Mouse (Mus musculus): ENCODE data around the gene Msmb. TPM values are rescaled to one million over a fixed set of nuclear protein-coding genes. Genes with fewer than 3 reads are reported as not detected.

Gene Msmb
- 0.55 TPM in 1 of 2 replicates, not detected in the other for polyA plus RNA-seq (2014; fragmentation: Nextera tagmentation; extraction: Ambion mirVana)

GRCm38 (mm10) chr14:32141723-32142122 lies at the start of gene Msmb:
TSS of gene Msmb (plus strand) at chr14:32142023.
- no peak within 1 kb of the TSS for H3K4me3 ChIP-seq (ENCODE audit: control insufficient read depth in 1 of 2, insufficient read depth in 1 of 2, low read depth in 1 of 2, low read length in 2 of 2)
- no peaks in the 10 kb centered on the region for H3K4me1 ChIP-seq (ENCODE audit: control insufficient read depth in 2 of 2, insufficient read depth in 2 of 2, low read length in 2 of 2)
- H3K9me3 ChIP-seq (ENCODE audit: control insufficient read depth, low read length) = no peaks in the 10 kb centered on the region
- H3K27ac ChIP-seq (replicated peaks in 1 of 2; ENCODE audit: control insufficient read depth in 1 of 2, insufficient read depth in 1 of 2, low read depth in 2 of 2, low read length in 2 of 2) = no peak within 1 kb of the TSS
- no peak for ATAC-seq (ENCODE audit: insufficient number of reproducible peaks, insufficient read depth, low FRiP score, low read depth)
- 87% methylated on average over 5 of the region's 5 CpGs for WGBS
- H3K9ac ChIP-seq (ENCODE audit: low read length) = no peak within 1 kb of the TSS
- no peaks in the 10 kb centered on the region for H3K27me3 ChIP-seq (ENCODE audit: control insufficient read depth, insufficient read depth, low read length)
- no peaks in the 10 kb centered on the region for H3K36me3 ChIP-seq (ENCODE audit: control insufficient read depth, insufficient read depth, low read length)
- H3K4me2 ChIP-seq (ENCODE audit: low read length) = no peak within 1 kb of the TSS

GRCm38 (mm10) chr14:32093018-32093417 lies 48.8 kb upstream of the Msmb start:
- peak overlapping the region; percentile 3; the same call in 1 of the 2 replicates for H3K9ac ChIP-seq (ENCODE audit: low read length)
- ATAC-seq (ENCODE audit: insufficient number of reproducible peaks, insufficient read depth, low FRiP score, low read depth) = no peak
- no peaks in the 10 kb centered on the region for H3K27me3 ChIP-seq (ENCODE audit: control insufficient read depth, insufficient read depth, low read length)
- WGBS = 63% methylated on average over 1 of the region's 1 CpGs
- H3K36me3 ChIP-seq (ENCODE audit: control insufficient read depth, insufficient read depth, low read length) = peaks cover 68% of the 10 kb centered on the region
- no peaks in the 10 kb centered on the region for H3K9me3 ChIP-seq (ENCODE audit: control insufficient read depth, low read length)
- H3K4me3 ChIP-seq (ENCODE audit: control insufficient read depth in 1 of 2, insufficient read depth in 1 of 2, low read depth in 1 of 2, low read length in 2 of 2) = no peak overlapping the region
- H3K27ac ChIP-seq (replicated peaks in 1 of 2; ENCODE audit: control insufficient read depth in 1 of 2, insufficient read depth in 1 of 2, low read depth in 2 of 2, low read length in 2 of 2) = peak overlapping the region; percentile 41 to 74
- H3K4me2 ChIP-seq (ENCODE audit: low read length) = peak overlapping the region; percentile 19
- peaks cover 6 to 21% of the 10 kb centered on the region in 2 experiments for H3K4me1 ChIP-seq (ENCODE audit: control insufficient read depth in 2 of 2, insufficient read depth in 2 of 2, low read length in 2 of 2)

- Histone ChIP-seq H3K4me2 (ENCODE audit: low read length) (peak overlapping the region; percentile 19), H3K27ac (replicated peaks in 1 of 2; ENCODE audit: control insufficient read depth in 1 of 2, insufficient read depth in 1 of 2, low read depth in 2 of 2, low read length in 2 of 2) (peak overlapping the region; percentile 41 to 74), H3K9me3 (ENCODE audit: control insufficient read depth, low read length) (no peaks in the 10 kb centered on the region), H3K4me1 (ENCODE audit: control insufficient read depth in 2 of 2, insufficient read depth in 2 of 2, low read length in 2 of 2) (peaks cover 6 to 21% of the 10 kb centered on the region in 2 experiments), H3K27me3 (ENCODE audit: control insufficient read depth, insufficient read depth, low read length) (no peaks in the 10 kb centered on the region), H3K9ac (ENCODE audit: low read length) (peak overlapping the region; percentile 14; the same call in 1 of the 2 replicates), H3K36me3 (ENCODE audit: control insufficient read depth, insufficient read depth, low read length) (peaks cover 74% of the 10 kb centered on the region), H3K4me3 (ENCODE audit: control insufficient read depth in 1 of 2, insufficient read depth in 1 of 2, low read depth in 1 of 2, low read length in 2 of 2) (no peak overlapping the region)
- 17% methylated on average over 11 of the region's 11 CpGs for WGBS
- ATAC-seq (ENCODE audit: insufficient number of reproducible peaks, insufficient read depth, low FRiP score, low read depth) = peak; percentile 86
These were observed 48.2 kb upstream of the Msmb start for GRCm38 (mm10) chr14:32093500-32094117.

GRCm38 (mm10) chr14:32095646-32096045 lies 46.2 kb upstream of the Msmb start:
- no peaks in the 10 kb centered on the region for H3K27me3 ChIP-seq (ENCODE audit: control insufficient read depth, insufficient read depth, low read length)
- no peak for ATAC-seq (ENCODE audit: insufficient number of reproducible peaks, insufficient read depth, low FRiP score, low read depth)
- WGBS = 89% methylated on average over 5 of the region's 5 CpGs
- H3K36me3 ChIP-seq (ENCODE audit: control insufficient read depth, insufficient read depth, low read length) = peaks cover 86% of the 10 kb centered on the region
- H3K9me3 ChIP-seq (ENCODE audit: control insufficient read depth, low read length) = no peaks in the 10 kb centered on the region
- H3K27ac ChIP-seq (replicated peaks in 1 of 2; ENCODE audit: control insufficient read depth in 1 of 2, insufficient read depth in 1 of 2, low read depth in 2 of 2, low read length in 2 of 2) = no peak overlapping the region
- no peak overlapping the region for H3K9ac ChIP-seq (ENCODE audit: low read length)
- H3K4me1 ChIP-seq (ENCODE audit: control insufficient read depth in 2 of 2, insufficient read depth in 2 of 2, low read length in 2 of 2) = peaks cover 4 to 21% of the 10 kb centered on the region in 2 experiments
- H3K4me3 ChIP-seq (ENCODE audit: control insufficient read depth in 1 of 2, insufficient read depth in 1 of 2, low read depth in 1 of 2, low read length in 2 of 2) = no peak overlapping the region
- H3K4me2 ChIP-seq (ENCODE audit: low read length) = no peak overlapping the region

GRCm38 (mm10) chr14:32096740-32097139 lies 45.1 kb upstream of the Msmb start:
- H3K9me3 ChIP-seq (ENCODE audit: control insufficient read depth, low read length) = no peaks in the 10 kb centered on the region
- ATAC-seq (ENCODE audit: insufficient number of reproducible peaks, insufficient read depth, low FRiP score, low read depth) = no peak
- no peak overlapping the region for H3K9ac ChIP-seq (ENCODE audit: low read length)
- no peak overlapping the region for H3K4me3 ChIP-seq (ENCODE audit: control insufficient read depth in 1 of 2, insufficient read depth in 1 of 2, low read depth in 1 of 2, low read length in 2 of 2)
- no peak overlapping the region for H3K4me2 ChIP-seq (ENCODE audit: low read length)
- H3K4me1 ChIP-seq (ENCODE audit: control insufficient read depth in 2 of 2, insufficient read depth in 2 of 2, low read length in 2 of 2) = peaks cover 4 to 21% of the 10 kb centered on the region in 2 experiments
- peaks cover 91% of the 10 kb centered on the region for H3K36me3 ChIP-seq (ENCODE audit: control insufficient read depth, insufficient read depth, low read length)
- H3K27me3 ChIP-seq (ENCODE audit: control insufficient read depth, insufficient read depth, low read length) = no peaks in the 10 kb centered on the region
- H3K27ac ChIP-seq (replicated peaks in 1 of 2; ENCODE audit: control insufficient read depth in 1 of 2, insufficient read depth in 1 of 2, low read depth in 2 of 2, low read length in 2 of 2) = no peak overlapping the region
- 88% methylated on average over 5 of the region's 5 CpGs for WGBS

- peaks cover 4 to 16% of the 10 kb centered on the region in 2 experiments for H3K4me1 ChIP-seq (ENCODE audit: control insufficient read depth in 2 of 2, insufficient read depth in 2 of 2, low read length in 2 of 2)
- WGBS = 94% methylated on average over 7 of the region's 7 CpGs
- H3K9ac ChIP-seq (ENCODE audit: low read length) = no peak overlapping the region
- no peaks in the 10 kb centered on the region for H3K27me3 ChIP-seq (ENCODE audit: control insufficient read depth, insufficient read depth, low read length)
- H3K4me2 ChIP-seq (ENCODE audit: low read length) = no peak overlapping the region
- no peak overlapping the region for H3K4me3 ChIP-seq (ENCODE audit: control insufficient read depth in 1 of 2, insufficient read depth in 1 of 2, low read depth in 1 of 2, low read length in 2 of 2)
- ATAC-seq (ENCODE audit: insufficient number of reproducible peaks, insufficient read depth, low FRiP score, low read depth) = no peak
- H3K9me3 ChIP-seq (ENCODE audit: control insufficient read depth, low read length) = no peaks in the 10 kb centered on the region
- H3K36me3 ChIP-seq (ENCODE audit: control insufficient read depth, insufficient read depth, low read length) = peaks cover 91% of the 10 kb centered on the region
- no peak overlapping the region for H3K27ac ChIP-seq (replicated peaks in 1 of 2; ENCODE audit: control insufficient read depth in 1 of 2, insufficient read depth in 1 of 2, low read depth in 2 of 2, low read length in 2 of 2)
These were observed 44.1 kb upstream of the Msmb start for GRCm38 (mm10) chr14:32097691-32098090.

GRCm38 (mm10) chr14:32098951-32099350 lies 42.9 kb upstream of the Msmb start:
- Histone ChIP-seq H3K36me3 (ENCODE audit: control insufficient read depth, insufficient read depth, low read length) (peaks cover 96% of the 10 kb centered on the region), H3K4me2 (ENCODE audit: low read length) (no peak overlapping the region), H3K9ac (ENCODE audit: low read length) (no peak overlapping the region), H3K27me3 (ENCODE audit: control insufficient read depth, insufficient read depth, low read length) (no peaks in the 10 kb centered on the region), H3K27ac (replicated peaks in 1 of 2; ENCODE audit: control insufficient read depth in 1 of 2, insufficient read depth in 1 of 2, low read depth in 2 of 2, low read length in 2 of 2) (no peak overlapping the region), H3K4me3 (ENCODE audit: control insufficient read depth in 1 of 2, insufficient read depth in 1 of 2, low read depth in 1 of 2, low read length in 2 of 2) (no peak overlapping the region), H3K9me3 (ENCODE audit: control insufficient read depth, low read length) (no peaks in the 10 kb centered on the region), H3K4me1 (ENCODE audit: control insufficient read depth in 2 of 2, insufficient read depth in 2 of 2, low read length in 2 of 2) (peaks cover 0 to 5% of the 10 kb centered on the region in 2 experiments; a peak in 3 of 4 replicates)
- ATAC-seq (ENCODE audit: insufficient number of reproducible peaks, insufficient read depth, low FRiP score, low read depth) = no peak
- 93% methylated on average over 3 of the region's 3 CpGs for WGBS

GRCm38 (mm10) chr14:32103556-32103955 lies 38.3 kb upstream of the Msmb start:
- Histone ChIP-seq H3K9ac (ENCODE audit: low read length) (no peak overlapping the region), H3K36me3 (ENCODE audit: control insufficient read depth, insufficient read depth, low read length) (peaks cover 55% of the 10 kb centered on the region)

More at GRCm38 (mm10) chr14:32103556-32103955, 38.3 kb upstream of the Msmb start:
- WGBS = 78% methylated on average over 4 of the region's 4 CpGs
- Histone ChIP-seq H3K4me3 (ENCODE audit: control insufficient read depth in 1 of 2, insufficient read depth in 1 of 2, low read depth in 1 of 2, low read length in 2 of 2) (no peak overlapping the region), H3K9me3 (ENCODE audit: control insufficient read depth, low read length) (no peaks in the 10 kb centered on the region), H3K27me3 (ENCODE audit: control insufficient read depth, insufficient read depth, low read length) (no peaks in the 10 kb centered on the region), H3K27ac (replicated peaks in 1 of 2; ENCODE audit: control insufficient read depth in 1 of 2, insufficient read depth in 1 of 2, low read depth in 2 of 2, low read length in 2 of 2) (no peak overlapping the region), H3K4me2 (ENCODE audit: low read length) (no peak overlapping the region), H3K4me1 (ENCODE audit: control insufficient read depth in 2 of 2, insufficient read depth in 2 of 2, low read length in 2 of 2) (peaks cover 3 to 7% of the 10 kb centered on the region in 2 experiments; a peak in 2 of 4 replicates)
- no peak for ATAC-seq (ENCODE audit: insufficient number of reproducible peaks, insufficient read depth, low FRiP score, low read depth)

All from heart, embryonic 14.5 days (tissue).